Comparison of ENCODE assay signal across 8 mouse cellular contexts in genomic region chr17:70720766-70721165, GRCm38 (mm10).
DNase-seq lines count a peak whose midpoint lies in the region; ATAC-seq and TF ChIP-seq lines count a peak whose summit lies in the region.

No protein-coding gene starts in this region.

- TF ChIP-seq POLR2A in heart, adult 2 months (IDR thresholded peaks at IDR 0.05; ENCODE audit: insufficient read depth, low read depth, low read length), result no peak

- 26% methylated on average over 8 of the region's 8 CpGs for WGBS in heart, adult 2 months
- WGBS in embryonic facial prominence, embryonic 10.5 days, result 13% methylated on average over 8 of the region's 8 CpGs
- WGBS in liver, postnatal 0 days (ENCODE audit: insufficient replicate concordance), result 31% methylated on average over 8 of the region's 8 CpGs

- H3K4me1 ChIP-seq in heart, adult 2 months (ENCODE audit: control insufficient read depth, insufficient read depth, low read length), result peaks cover 2% of the 10 kb centered on the region
- peaks cover 17% of the 10 kb centered on the region for H3K4me1 ChIP-seq in embryonic facial prominence, embryonic 10.5 days
- no peaks in the 10 kb centered on the region for H3K4me1 ChIP-seq in liver, postnatal 0 days (ENCODE audit: insufficient read depth)

- no peak overlapping the region for H3K4me2 ChIP-seq in liver, postnatal 0 days (ENCODE audit: low read depth, low read length)

- no peak overlapping the region for H3K27ac ChIP-seq in heart, adult 2 months
- H3K27ac ChIP-seq in embryonic facial prominence, embryonic 10.5 days (replicated peaks), result no peak overlapping the region
- H3K27ac ChIP-seq in liver, postnatal 0 days (ENCODE audit: low read depth), result no peak overlapping the region

- TF ChIP-seq EP300 in heart, adult 2 months (IDR thresholded peaks at IDR 0.05; ENCODE audit: insufficient read depth, low read depth, low read length), result 0 out of 2 replicates have a peak, but pooled peaks have one; percentile 9
- TF ChIP-seq EP300 in liver, postnatal 0 days (IDR thresholded peaks at IDR 0.05; ENCODE audit: low read depth), result no peak

- intact Hi-C loops in heart, adult 2 months (cut with DNase I), result no loop called here
- intact Hi-C loops in heart, postnatal 25 days (cut with DNase I), result no loop called here
- intact Hi-C loops in left cerebral cortex, postnatal 25 days (cut with DNase I), result no loop called here

- no peak overlapping the region for H3K4me3 ChIP-seq in heart, adult 2 months
- H3K4me3 ChIP-seq in embryonic facial prominence, embryonic 10.5 days, result no peak overlapping the region
- H3K4me3 ChIP-seq in liver, postnatal 0 days (ENCODE audit: low read depth, low read length), result no peak overlapping the region

- DNase-seq in heart, adult 2 months, result peak; percentile 14 to 35
- no peak for DNase-seq in heart, postnatal 25 days (ENCODE audit: low spot score)
- peak; percentile 44 for DNase-seq in A20 (ENCODE audit: low read depth, low spot score)
- DNase-seq in embryonic facial prominence, embryonic 10.5 days (ENCODE audit: low spot score), result peak; percentile 71
- DNase-seq in liver, postnatal 0 days, result no peak
- DNase-seq in left cerebral cortex, postnatal 25 days (ENCODE audit: low spot score in 2 of 2), result no peak
- DNase-seq in adrenal gland, adult (ENCODE audit: inconsistent age in 2 of 2, low spot score in 1 of 2), result no peak

- ATAC-seq in liver, postnatal 0 days, result no peak
- ATAC-seq in granulocyte monocyte progenitor cell, adult 5-6 weeks (replicated peaks; ENCODE audit: poor library complexity, severe bottlenecking), result no peak

- H3K27me3 ChIP-seq in heart, adult 2 months (ENCODE audit: control insufficient read depth, insufficient read depth, low read length), result peaks cover 1% of the 10 kb centered on the region; the same call in 1 of the 2 replicates
- H3K27me3 ChIP-seq in embryonic facial prominence, embryonic 10.5 days (replicated peaks; ENCODE audit: low read depth, poor library complexity, severe bottlenecking), result no peaks in the 10 kb centered on the region
- H3K27me3 ChIP-seq in liver, postnatal 0 days (ENCODE audit: insufficient read depth, low read length), result no peaks in the 10 kb centered on the region

- no peaks in the 10 kb centered on the region for H3K79me2 ChIP-seq in heart, adult 2 months (replicated peaks; ENCODE audit: control insufficient read depth, insufficient read depth, low read length)

- H3K36me3 ChIP-seq in heart, adult 2 months (ENCODE audit: control insufficient read depth, insufficient read depth, low read length), result no peaks in the 10 kb centered on the region; the same call in 1 of the 2 replicates
- no peaks in the 10 kb centered on the region for H3K36me3 ChIP-seq in embryonic facial prominence, embryonic 10.5 days (replicated peaks)
- no peaks in the 10 kb centered on the region for H3K36me3 ChIP-seq in liver, postnatal 0 days (replicated peaks; ENCODE audit: insufficient read depth, low read length)

- TF ChIP-seq CTCF in heart, adult 2 months (IDR thresholded peaks at IDR 0.05), result peak; percentile 58
- peak; percentile 42 for TF ChIP-seq CTCF in liver, postnatal 0 days (IDR thresholded peaks at IDR 0.05; ENCODE audit: low read depth)

- H3K9me3 ChIP-seq in embryonic facial prominence, embryonic 10.5 days, result no peaks in the 10 kb centered on the region
- no peaks in the 10 kb centered on the region for H3K9me3 ChIP-seq in liver, postnatal 0 days (ENCODE audit: low read length)

- no peak overlapping the region for H3K9ac ChIP-seq in heart, adult 2 months (ENCODE audit: low read depth, low read length)
- no peak overlapping the region for H3K9ac ChIP-seq in liver, postnatal 0 days (replicated peaks)

Comparison
In these comparisons a context has a peak if more than half of its experiments do, and no peak if none do; other contexts are left out.
1. DNase-seq: peak in heart, adult 2 months (2 of 2), A20 (single experiment) and embryonic facial prominence, embryonic 10.5 days (single experiment); none in heart, postnatal 25 days (single experiment), liver, postnatal 0 days (single experiment), left cerebral cortex, postnatal 25 days (0 of 2) and adrenal gland, adult (0 of 2).